Mouse (Mus musculus) MEL (cell line): Measurements from ENCODE around the gene 8030474K03Rik.

Source experiments
- EP300 ChIP-seq, 2 experiments: IDR thresholded peaks; 2 replicates each; pipeline ENCODE4 v1.6.1; 2011; ENCODE audit warnings: improper control_type of control experiment in 2 of 2, low read length in 2 of 2, low read depth in 1 of 2, mild to moderate bottlenecking in 1 of 2
- MYB ChIP-seq: IDR thresholded peaks from 2 replicates; pipeline ENCODE4 v1.6.1; 2011; ENCODE audit warnings: mild to moderate bottlenecking, low read depth, low read length, improper control_type of control experiment
- TCF12 ChIP-seq: IDR thresholded peaks from 2 replicates; pipeline ENCODE4 v1.6.1; 2014; ENCODE audit warnings: low read depth, mild to moderate bottlenecking, inconsistent platforms, low read length, improper control_type of control experiment, moderate library complexity
- USF1 ChIP-seq: IDR thresholded peaks from 2 replicates; pipeline ENCODE4 v1.6.1; 2014; ENCODE audit warnings: low read depth, mild to moderate bottlenecking, inconsistent platforms, low read length, improper control_type of control experiment, moderate library complexity
- USF2 ChIP-seq, 2 experiments: IDR thresholded peaks; 2 replicates each; pipeline ENCODE4 v1.6.1; 2011 to 2012; ENCODE audit warnings: improper control_type of control experiment in 2 of 2, low read length in 2 of 2, borderline replicate concordance in 1 of 2, inconsistent platforms in 1 of 2, low read depth in 1 of 2, mild to moderate bottlenecking in 1 of 2; ENCODE audit not compliant: insufficient read depth in 1 of 2
- ZKSCAN1 ChIP-seq: IDR thresholded peaks from 2 replicates; pipeline ENCODE4 v1.6.1; 2012; ENCODE audit warnings: low read depth, mild to moderate bottlenecking, inconsistent platforms, low read length, improper control_type of control experiment, moderate library complexity
- ZNF384 ChIP-seq: IDR thresholded peaks from 2 replicates; pipeline ENCODE4 v1.6.1; 2012; ENCODE audit warnings: low read depth, mild to moderate bottlenecking, inconsistent platforms, low read length, improper control_type of control experiment

- TF ChIP-seq EP300 (IDR thresholded peaks at IDR 0.05; ENCODE audit: low read depth in 1 of 2, low read length in 2 of 2) (no peak), ZNF384 (no peak), USF2 (IDR thresholded peaks at IDR 0.05; ENCODE audit: borderline replicate concordance in 1 of 2, insufficient read depth in 1 of 2, low read depth in 1 of 2, low read length in 2 of 2) (no peak), TCF12 (no peak), MYB (no peak), ZKSCAN1 (no peak), USF1 (no peak)
These were observed 29.8 kb upstream of the 8030474K03Rik start for GRCm38 (mm10) chrX:101764621-101765020.
